Mouse (Mus musculus): ENCODE data around the gene Snap91. TPM values are rescaled to one million over a fixed set of nuclear protein-coding genes. Genes with fewer than 3 reads are reported as not detected.

The Snap91 gene
- polyA plus RNA-seq, 1 experiment from 2014 or later: 75.7 TPM

- Histone ChIP-seq H3K27me3 (replicated peaks) (no peaks in the 10 kb centered on the region), H3K4me1 (peaks cover 36% of the 10 kb centered on the region), H3K4me2 (no peak overlapping the region), H3K9me3 (no peaks in the 10 kb centered on the region), H3K4me3 (no peak overlapping the region), H3K27ac (replicated peaks) (no peak overlapping the region), H3K36me3 (peaks cover 4% of the 10 kb centered on the region; the same call in 1 of the 2 replicates), H3K9ac (no peak overlapping the region)
- ATAC-seq (ENCODE audit: extremely low read depth, insufficient number of reproducible peaks, low FRiP score, low TSS enrichment): no peak
- 75% methylated on average over 4 of the region's 4 CpGs for WGBS
Measured at GRCm38 (mm10) chr9:86858101-86858500, 22.4 kb downstream of the Snap91 start.

GRCm38 (mm10) chr9:86857626-86858025 is 22.8 kb downstream of the Snap91 start:
- Histone ChIP-seq H3K4me1 (peaks cover 36% of the 10 kb centered on the region), H3K4me3 (no peak overlapping the region), H3K27me3 (replicated peaks) (no peaks in the 10 kb centered on the region), H3K9me3 (no peaks in the 10 kb centered on the region), H3K27ac (replicated peaks) (no peak overlapping the region), H3K4me2 (no peak overlapping the region), H3K9ac (no peak overlapping the region), H3K36me3 (peaks cover 4% of the 10 kb centered on the region; the same call in 1 of the 2 replicates)
- no peak for ATAC-seq (ENCODE audit: extremely low read depth, insufficient number of reproducible peaks, low FRiP score, low TSS enrichment)
- 77% methylated on average over 2 of the region's 2 CpGs for WGBS

GRCm38 (mm10) chr9:86852861-86853260 is 27.6 kb downstream of the Snap91 start:
- Histone ChIP-seq H3K9me3 (no peaks in the 10 kb centered on the region), H3K9ac (no peak overlapping the region), H3K36me3 (peaks cover 4% of the 10 kb centered on the region; the same call in 1 of the 2 replicates), H3K4me3 (no peak overlapping the region), H3K4me1 (peaks cover 48% of the 10 kb centered on the region), H3K4me2 (no peak overlapping the region), H3K27me3 (replicated peaks) (no peaks in the 10 kb centered on the region), H3K27ac (replicated peaks) (no peak overlapping the region)
- WGBS: 92% methylated on average over 3 of the region's 3 CpGs
- no peak for ATAC-seq (ENCODE audit: extremely low read depth, insufficient number of reproducible peaks, low FRiP score, low TSS enrichment)

DNA sequence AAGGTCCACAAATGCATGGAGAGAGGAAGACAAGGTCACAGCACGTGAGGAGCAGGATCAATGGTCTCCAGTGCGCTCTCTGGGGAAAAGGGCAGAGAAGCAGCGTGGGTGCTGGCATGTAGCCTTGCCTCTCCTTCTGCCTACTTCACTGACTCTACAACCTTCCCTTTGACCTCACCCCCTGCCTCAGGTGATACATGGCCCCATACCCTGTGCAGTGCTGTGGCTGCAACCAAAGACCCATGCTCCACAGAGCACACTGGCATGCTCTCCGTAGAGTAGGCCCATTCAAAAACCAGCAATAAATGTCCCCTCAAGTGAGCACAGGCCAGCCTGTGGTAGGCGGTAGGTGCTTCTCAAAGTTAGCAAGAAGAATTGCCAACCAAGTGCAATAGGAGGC is 28.8 kb downstream of the Snap91 start:
- Histone ChIP-seq H3K9ac (no peak overlapping the region), H3K4me3 (no peak overlapping the region), H3K4me2 (no peak overlapping the region), H3K27ac (replicated peaks) (no peak overlapping the region), H3K27me3 (replicated peaks) (no peaks in the 10 kb centered on the region), H3K4me1 (peaks cover 47% of the 10 kb centered on the region), H3K36me3 (no peaks in the 10 kb centered on the region; the same call in 1 of the 2 replicates), H3K9me3 (no peaks in the 10 kb centered on the region)
- peak; percentile 25; the same call in 1 of the 2 replicates for ATAC-seq (ENCODE audit: extremely low read depth, insufficient number of reproducible peaks, low FRiP score, low TSS enrichment)
- WGBS: 86% methylated on average over 5 of the region's 5 CpGs

DNA sequence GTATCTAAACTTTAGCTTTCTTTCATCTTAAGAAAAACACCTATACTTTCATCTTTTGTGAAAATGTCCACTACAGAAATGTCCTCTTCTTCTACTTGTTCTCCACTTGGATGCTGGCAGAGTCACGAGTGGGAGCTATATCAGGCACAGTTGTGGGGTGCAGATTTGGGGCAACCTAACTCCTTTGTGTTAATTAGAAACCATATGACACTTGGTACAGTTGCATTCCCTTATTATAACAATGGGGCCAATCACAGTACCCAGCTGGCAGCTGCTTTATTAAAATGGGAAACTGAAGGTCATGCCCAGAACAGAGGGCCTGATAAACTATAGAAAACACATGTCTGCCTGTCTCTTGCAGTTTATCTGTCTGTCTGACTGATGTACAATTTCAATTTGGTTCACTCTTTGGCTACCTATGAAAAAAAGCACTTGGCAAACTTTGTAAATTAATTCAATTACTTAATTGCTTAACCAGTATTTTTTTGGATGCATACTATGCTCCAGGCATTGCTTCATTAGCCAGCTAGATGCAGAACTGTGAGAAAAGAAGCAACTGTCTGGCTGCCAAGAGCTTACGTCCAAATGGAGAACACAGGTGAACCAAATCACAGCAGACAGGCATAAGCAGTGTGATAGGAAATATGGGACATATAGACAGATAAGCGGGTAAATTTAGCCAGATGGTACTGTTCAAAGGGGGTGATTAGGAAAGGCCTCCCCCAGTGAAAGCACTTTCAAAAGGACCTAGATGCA is 29.8 kb downstream of the Snap91 start:
- ATAC-seq (ENCODE audit: extremely low read depth, insufficient number of reproducible peaks, low FRiP score, low TSS enrichment): no peak
- Histone ChIP-seq H3K36me3 (no peaks in the 10 kb centered on the region; the same call in 1 of the 2 replicates), H3K27me3 (replicated peaks) (no peaks in the 10 kb centered on the region), H3K4me3 (no peak overlapping the region), H3K27ac (replicated peaks) (no peak overlapping the region), H3K9ac (no peak overlapping the region), H3K4me2 (no peak overlapping the region), H3K9me3 (no peaks in the 10 kb centered on the region), H3K4me1 (peaks cover 50% of the 10 kb centered on the region)
- WGBS: 63% methylated on average over 3 of the region's 3 CpGs

DNA sequence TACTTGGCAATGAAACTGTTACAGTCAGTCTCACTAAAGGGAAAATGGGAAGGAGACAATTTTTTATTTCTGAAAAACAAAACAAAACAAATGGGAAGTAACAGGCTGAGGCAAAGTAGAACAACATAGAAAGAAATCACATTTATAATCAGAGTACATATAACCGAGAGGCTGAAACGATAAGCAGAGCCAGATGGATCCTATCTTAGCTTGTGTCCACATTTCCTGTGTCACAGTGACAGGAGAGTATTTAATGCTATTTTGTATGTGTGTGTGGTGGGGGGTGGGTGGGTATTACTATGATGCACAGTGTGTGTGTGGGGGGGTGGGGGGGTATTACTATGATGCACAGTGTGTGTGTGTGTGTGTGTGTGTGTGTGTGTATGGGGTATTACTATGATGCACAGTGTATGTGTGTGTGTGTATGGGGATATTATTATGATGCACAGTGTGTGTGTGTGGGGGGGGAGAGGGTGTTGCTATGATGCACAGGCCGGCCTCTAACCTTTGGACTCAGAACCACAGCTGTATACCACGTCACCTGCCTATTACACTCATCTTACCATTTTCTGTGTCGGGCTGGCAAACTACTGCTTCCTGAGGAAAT is 36.6 kb downstream of the Snap91 start:
- ATAC-seq (ENCODE audit: extremely low read depth, insufficient number of reproducible peaks, low FRiP score, low TSS enrichment): no peak
- 73% methylated on average over 5 of the region's 5 CpGs for WGBS

DNA sequence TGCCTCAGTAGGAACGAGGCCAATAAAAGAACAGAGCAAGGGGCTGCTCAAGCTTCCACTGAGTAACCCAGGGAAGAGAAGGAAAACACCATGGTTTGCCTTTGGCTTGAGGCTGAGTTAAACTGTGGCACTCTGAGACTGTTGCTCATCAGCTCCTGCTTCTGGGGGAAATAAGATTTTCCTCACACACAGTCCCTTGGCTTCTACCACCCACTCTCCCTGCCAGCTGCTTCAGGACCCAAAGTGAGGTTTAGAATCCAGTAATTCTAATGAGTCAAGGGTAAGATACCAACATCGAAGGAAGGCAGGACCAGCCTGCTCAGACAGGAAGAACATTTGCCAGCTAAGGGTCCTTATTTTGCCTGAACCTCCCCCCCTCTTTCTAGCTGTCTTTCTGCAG is 50.7 kb downstream of the Snap91 start:
- peaks cover 71% of the 10 kb centered on the region for H3K36me3 ChIP-seq
- WGBS: 62% methylated on average over 2 of the region's 2 CpGs

More for the DNA sequence above, 36.6 kb downstream of the Snap91 start:
- Histone ChIP-seq H3K27ac (replicated peaks) (no peak overlapping the region), H3K4me2 (no peak overlapping the region), H3K36me3 (no peaks in the 10 kb centered on the region), H3K4me1 (peaks cover 28% of the 10 kb centered on the region), H3K4me3 (no peak overlapping the region), H3K9ac (no peak overlapping the region), H3K9me3 (no peaks in the 10 kb centered on the region), H3K27me3 (replicated peaks) (no peaks in the 10 kb centered on the region)

DNA sequence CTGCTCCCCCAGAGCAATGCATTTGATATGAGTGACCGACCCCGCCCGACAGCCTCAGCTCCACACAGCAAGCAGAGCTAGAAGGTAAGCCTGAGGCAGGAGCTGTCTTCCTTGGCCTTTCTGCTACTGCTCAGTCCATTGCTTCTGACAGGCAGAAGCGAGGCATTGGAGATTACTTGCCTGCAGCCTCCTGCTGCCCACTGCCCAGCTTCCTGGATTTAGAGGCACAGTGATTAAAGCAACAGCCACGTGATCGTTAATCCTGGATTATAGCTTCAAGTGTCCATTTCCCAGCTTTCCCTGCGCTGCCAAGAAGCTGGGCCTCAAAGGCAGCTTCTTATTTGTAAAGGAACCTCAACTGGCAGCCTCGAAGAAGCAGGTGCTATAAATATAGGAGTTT is 51.4 kb downstream of the Snap91 start:
- H3K36me3 ChIP-seq: peaks cover 70% of the 10 kb centered on the region
- no peak for ATAC-seq (ENCODE audit: extremely low read depth, insufficient number of reproducible peaks, low FRiP score, low TSS enrichment)
- peaks cover 8% of the 10 kb centered on the region for H3K4me1 ChIP-seq
- no peaks in the 10 kb centered on the region for H3K9me3 ChIP-seq
- no peak overlapping the region for H3K4me2 ChIP-seq
- no peak overlapping the region for H3K9ac ChIP-seq
- H3K27ac ChIP-seq (replicated peaks): no peak overlapping the region
- no peaks in the 10 kb centered on the region for H3K27me3 ChIP-seq (replicated peaks)
- no peak overlapping the region for H3K4me3 ChIP-seq
- WGBS: 61% methylated on average over 8 of the region's 8 CpGs

More for the DNA sequence above, 50.7 kb downstream of the Snap91 start:
- H3K4me1 ChIP-seq: peaks cover 8% of the 10 kb centered on the region
- no peak overlapping the region for H3K9ac ChIP-seq
- no peak overlapping the region for H3K27ac ChIP-seq (replicated peaks)
- H3K4me2 ChIP-seq: no peak overlapping the region
- ATAC-seq (ENCODE audit: extremely low read depth, insufficient number of reproducible peaks, low FRiP score, low TSS enrichment): no peak
- H3K4me3 ChIP-seq: no peak overlapping the region
- H3K27me3 ChIP-seq (replicated peaks): no peaks in the 10 kb centered on the region
- H3K9me3 ChIP-seq: no peaks in the 10 kb centered on the region

GRCm38 (mm10) chr9:86819366-86819765 is 61.1 kb downstream of the Snap91 start:
- Histone ChIP-seq H3K9ac (no peak overlapping the region), H3K27ac (replicated peaks) (no peak overlapping the region), H3K4me2 (no peak overlapping the region), H3K4me3 (no peak overlapping the region), H3K4me1 (no peaks in the 10 kb centered on the region), H3K36me3 (peaks cover 41% of the 10 kb centered on the region), H3K27me3 (replicated peaks) (no peaks in the 10 kb centered on the region), H3K9me3 (no peaks in the 10 kb centered on the region)
- no peak for ATAC-seq (ENCODE audit: extremely low read depth, insufficient number of reproducible peaks, low FRiP score, low TSS enrichment)
- WGBS: 81% methylated on average over 5 of the region's 5 CpGs

- no peak overlapping the region for H3K4me2 ChIP-seq
- peaks cover 36% of the 10 kb centered on the region for H3K36me3 ChIP-seq
- H3K9me3 ChIP-seq: no peaks in the 10 kb centered on the region
- H3K4me1 ChIP-seq: no peaks in the 10 kb centered on the region
- H3K27me3 ChIP-seq (replicated peaks): no peaks in the 10 kb centered on the region
- 61% methylated on average over 4 of the region's 4 CpGs for WGBS
- H3K27ac ChIP-seq (replicated peaks): no peak overlapping the region
- ATAC-seq (ENCODE audit: extremely low read depth, insufficient number of reproducible peaks, low FRiP score, low TSS enrichment): no peak
- no peak overlapping the region for H3K4me3 ChIP-seq
- no peak overlapping the region for H3K9ac ChIP-seq
Measured at GRCm38 (mm10) chr9:86817673-86818072, 62.8 kb downstream of the Snap91 start.

GRCm38 (mm10) chr9:86814340-86814739 is 66.1 kb downstream of the Snap91 start:
- Histone ChIP-seq H3K4me3 (no peak overlapping the region), H3K4me2 (no peak overlapping the region), H3K9me3 (no peaks in the 10 kb centered on the region), H3K9ac (no peak overlapping the region), H3K4me1 (no peaks in the 10 kb centered on the region), H3K27me3 (replicated peaks) (no peaks in the 10 kb centered on the region), H3K27ac (replicated peaks) (no peak overlapping the region), H3K36me3 (peaks cover 33% of the 10 kb centered on the region)
- ATAC-seq (ENCODE audit: extremely low read depth, insufficient number of reproducible peaks, low FRiP score, low TSS enrichment): no peak
- WGBS: 73% methylated on average over 6 of the region's 6 CpGs

DNA sequence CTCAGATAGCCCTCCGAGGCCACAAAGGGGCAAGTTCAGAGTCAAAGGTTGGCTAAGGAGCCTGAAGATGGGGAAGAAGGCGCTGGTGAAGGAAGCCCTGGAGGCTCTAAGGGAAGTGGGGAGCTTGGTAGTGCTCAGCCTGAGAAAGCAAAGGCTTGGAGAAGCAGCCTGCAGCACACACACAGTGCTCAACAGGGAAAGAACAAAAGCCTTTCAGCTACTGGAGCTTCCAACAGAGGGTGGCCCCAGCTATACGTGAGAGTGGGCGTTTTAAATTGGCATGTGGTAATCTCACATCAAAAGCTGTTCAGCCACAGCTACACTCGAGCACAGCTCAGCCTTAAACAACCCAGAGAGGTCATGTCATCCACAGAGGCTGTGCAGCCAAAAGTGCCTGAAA is 67.1 kb downstream of the Snap91 start:
- ATAC-seq (ENCODE audit: extremely low read depth, insufficient number of reproducible peaks, low FRiP score, low TSS enrichment): no peak
- no peak overlapping the region for H3K27ac ChIP-seq (replicated peaks)
- H3K4me2 ChIP-seq: no peak overlapping the region
- no peaks in the 10 kb centered on the region for H3K9me3 ChIP-seq
- no peaks in the 10 kb centered on the region for H3K4me1 ChIP-seq
- peaks cover 33% of the 10 kb centered on the region for H3K36me3 ChIP-seq
- H3K9ac ChIP-seq: no peak overlapping the region
- H3K4me3 ChIP-seq: no peak overlapping the region
- 47% methylated on average over 5 of the region's 5 CpGs for WGBS
- H3K27me3 ChIP-seq (replicated peaks): no peaks in the 10 kb centered on the region
